Mouse (Mus musculus) mouse embryonic stem cell (cell line): ENCODE results near the gene Cadps2.

ENCODE experiments used
- in situ Hi-C, 2 experiments: fragments of 300-500 bp; cut with MboI; formaldehyde crosslinking; loops; 1 replicate in 1 of 2; 3 replicates in 1 of 2; pipeline ENCODE4 v1.14.3; 2019 to 2020; ENCODE audit warnings: low sequenced_read_pairs in 2 of 2, low pct_unique_long_range_greater_than_20kb in 1 of 2, mixed read lengths in 1 of 2; ENCODE audit not compliant: unreplicated experiment in 1 of 2

The Cadps2 gene

GRCm38 (mm10) chr6:23247512-23248312, 591.5 kb downstream of the Cadps2 start:
- in situ Hi-C loops, result no loop called here

- in situ Hi-C loops, result no loop called here
These were observed 592.3 kb downstream of the Cadps2 start for GRCm38 (mm10) chr6:23246790-23247511.

GRCm38 (mm10) chr6:23246061-23246789, 593.0 kb downstream of the Cadps2 start:
- in situ Hi-C loops, result no loop called here

- in situ Hi-C loops, result no loop called here
These were observed 593.6 kb downstream of the Cadps2 start for GRCm38 (mm10) chr6:23245545-23246011.

GRCm38 (mm10) chr6:23245121-23245520, 594.1 kb downstream of the Cadps2 start:
- in situ Hi-C loops, result no loop called here

GRCm38 (mm10) chr6:23243821-23244760, 595.1 kb downstream of the Cadps2 start:
- in situ Hi-C loops, result no loop called here
